Mouse (Mus musculus) megakaryocyte-erythroid progenitor cell, adult 5 weeks (primary cell): Measurements from ENCODE around the gene Agap1. TPM values are rescaled to one million over a fixed set of nuclear protein-coding genes. Genes with fewer than 3 reads are reported as not detected.

Experiments used
- polyA plus RNA-seq: library from polyadenylated mRNA; stranded (reverse); fragments of >175 nt; gene quantifications from 2 replicates; pipeline ENCODE4 v1.2.3, GENCODE M21; 2012

The Agap1 gene
- 10.3 and 12.3 TPM in 2 replicates for polyA plus RNA-seq

GRCm38 (mm10) chr1:89454196-89455123 is at the start of gene Agap1:
TSS of gene Agap1 (plus strand) at chr1:89454806.

GRCm38 (mm10) chr1:89931120-89931519 is 476.5 kb downstream of the Agap1 start, which contains the start of gene Gbx2:
TSS of gene Gbx2 (minus strand) at chr1:89931179.

